Mouse (Mus musculus) embryonic facial prominence, embryonic 11.5 days (tissue): Measurements from ENCODE around the gene Fam160a1. TPM values are rescaled to one million over a fixed set of nuclear protein-coding genes. Genes with fewer than 3 reads are reported as not detected.

Experiments used
- ATAC-seq: fragments of 200-750 bp; cut with Nextera tagmentation; replicated peaks from 2 replicates; pipeline ENCODE4 v1.8.0; 2017; ENCODE audit warnings: low read depth; ENCODE audit not compliant: insufficient number of reproducible peaks, low FRiP score, low TSS enrichment
- DNase-seq: peaks from one replicate; pipeline ENCODE4 v3.0.0-alpha.2; 2015; ENCODE audit warnings: low spot score
- H3K27ac ChIP-seq: fragments of 300-500 bp; sonication (generic); replicated peaks from 2 replicates; pipeline ENCODE4 v1.5.1; 2014; ENCODE audit warnings: mild to moderate bottlenecking, low read depth, low read length, control low read depth
- H3K27me3 ChIP-seq: fragments of 300-500 bp; sonication (generic); 2 replicates; pipeline ENCODE4 v1.6.1; 2014; ENCODE audit warnings: mild to moderate bottlenecking, low read length, moderate library complexity, mixed read lengths; ENCODE audit not compliant: control insufficient read depth, insufficient read depth
- H3K36me3 ChIP-seq: fragments of 300-500 bp; sonication (generic); replicated peaks from 2 replicates; pipeline ENCODE4 v1.6.1; 2014; ENCODE audit warnings: low read depth, mild to moderate bottlenecking, low read length, moderate library complexity, mixed read lengths; ENCODE audit not compliant: control insufficient read depth, insufficient read depth
- H3K4me1 ChIP-seq: fragments of 300-500 bp; sonication (generic); 2 replicates; pipeline ENCODE4 v1.6.1; 2014; ENCODE audit warnings: low read length, mixed read lengths; ENCODE audit not compliant: control insufficient read depth, insufficient read depth
- H3K4me2 ChIP-seq: fragments of 300-500 bp; sonication (generic); 2 replicates; pipeline ENCODE4 v1.6.1; 2014; ENCODE audit warnings: low read depth, mild to moderate bottlenecking, control low read depth, low read length, moderate library complexity
- H3K4me3 ChIP-seq: fragments of 300-500 bp; sonication (generic); 2 replicates; pipeline ENCODE4 v1.5.1; 2014; ENCODE audit warnings: low read depth, low read length, control low read depth
- H3K9ac ChIP-seq: fragments of 300-500 bp; sonication (generic); replicated peaks from 2 replicates; pipeline ENCODE4 v1.6.1; 2014; ENCODE audit warnings: mild to moderate bottlenecking, control low read depth, low read length
- H3K9me3 ChIP-seq: fragments of 300-500 bp; sonication (generic); replicated peaks from 2 replicates; pipeline ENCODE4 v1.6.1; 2016; ENCODE audit warnings: mild to moderate bottlenecking, low read length, inconsistent platforms, mixed read lengths; ENCODE audit not compliant: control insufficient read depth
- WGBS: fragments of 180-500 bp; shearing (Covaris S2); extraction: QIAGEN DNeasy Blood & Tissue Kit; methylation state at CpG from one replicate; pipeline ENCODE4 v1.1.7; 2014; 5-methylcytosine and 5-hydroxymethylcytosine counted together
- polyA plus RNA-seq: library from polyadenylated mRNA; unstranded; fragments of >200 nt; fragmentation: Nextera tagmentation; extraction: Ambion mirVana; gene quantifications from 2 replicates; pipeline ENCODE4 v1.2.1, GENCODE M21; 2014

The Fam160a1 gene
- polyA plus RNA-seq, 1 experiment from 2014 or later: 1.6 TPM

DNA sequence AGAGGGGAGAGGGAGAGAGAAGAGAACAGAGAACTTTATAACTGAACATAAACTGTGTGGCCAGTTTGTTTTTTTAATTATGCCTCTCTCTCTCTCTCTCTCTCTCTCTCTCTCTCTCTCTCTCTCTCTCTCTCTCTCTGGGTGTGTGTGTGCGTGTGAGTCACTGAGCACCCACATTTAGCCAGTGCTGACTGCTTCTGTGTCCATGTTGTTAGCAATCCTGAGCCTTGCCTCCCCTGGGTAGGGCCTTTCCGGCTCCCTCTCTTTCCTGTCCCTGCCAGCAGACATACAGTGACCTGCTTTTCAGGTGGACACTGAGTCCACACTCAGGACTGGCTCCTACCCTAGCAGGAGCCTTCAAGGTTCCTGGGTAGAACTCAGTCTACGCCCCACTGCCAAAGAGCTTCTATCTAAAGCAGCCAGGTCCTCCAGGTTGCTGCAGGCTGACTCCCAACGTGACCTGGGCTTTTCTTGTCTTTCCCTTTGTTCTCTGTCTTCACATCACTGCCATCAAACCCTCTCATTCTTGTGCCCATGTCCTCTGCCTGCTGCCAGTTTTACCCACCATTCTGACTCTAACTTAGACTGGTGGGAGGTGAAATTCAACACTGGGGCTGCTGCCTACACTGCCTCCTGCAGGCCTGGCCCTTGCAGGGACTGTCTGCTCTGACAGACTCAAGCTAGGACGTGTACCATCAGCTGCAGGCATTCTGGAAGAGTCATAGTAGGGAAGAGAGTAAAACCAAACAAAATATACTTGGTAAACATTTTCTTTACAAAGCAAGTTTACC is 83.0 kb downstream of the Fam160a1 start:
- Histone ChIP-seq H3K4me1 (no peaks in the 10 kb centered on the region), H3K4me3 (no peak overlapping the region), H3K36me3 (no peaks in the 10 kb centered on the region), H3K9me3 (no peaks in the 10 kb centered on the region), H3K4me2 (no peak overlapping the region), H3K9ac (no peak overlapping the region), H3K27me3 (no peaks in the 10 kb centered on the region), H3K27ac (no peak overlapping the region)
- DNase-seq (no peak), ATAC-seq (no peak)
- WGBS: 76% methylated on average over 4 of the region's 5 CpGs

DNA sequence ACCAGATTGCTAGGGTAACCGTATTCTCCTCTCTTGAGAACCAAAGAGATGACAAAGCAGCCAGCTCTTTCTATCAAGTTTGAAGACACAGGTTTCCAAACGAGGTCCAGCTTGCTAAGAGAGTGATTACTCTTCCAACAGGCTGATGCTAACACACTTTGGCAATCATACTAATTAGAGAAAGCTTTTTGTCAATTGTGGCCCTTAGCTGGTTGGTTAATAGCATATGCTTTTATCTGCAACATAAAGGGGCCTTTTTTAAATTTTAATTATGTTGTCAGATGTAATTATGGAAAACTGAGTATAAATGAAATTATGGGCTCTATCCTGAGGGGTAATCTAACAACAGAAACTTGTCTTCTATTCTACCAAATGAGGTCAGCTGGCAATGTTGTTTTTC is 89.9 kb downstream of the Fam160a1 start:
- no peak overlapping the region for H3K9ac ChIP-seq
- H3K4me1 ChIP-seq: no peaks in the 10 kb centered on the region
- ATAC-seq (no peak), DNase-seq (no peak)
- no peak overlapping the region for H3K4me3 ChIP-seq
- H3K4me2 ChIP-seq: no peak overlapping the region
- H3K36me3 ChIP-seq: no peaks in the 10 kb centered on the region
- H3K9me3 ChIP-seq: no peaks in the 10 kb centered on the region
- WGBS: 43% methylated on average over 2 of the region's 2 CpGs
- no peaks in the 10 kb centered on the region for H3K27me3 ChIP-seq
- H3K27ac ChIP-seq: no peak overlapping the region

DNA sequence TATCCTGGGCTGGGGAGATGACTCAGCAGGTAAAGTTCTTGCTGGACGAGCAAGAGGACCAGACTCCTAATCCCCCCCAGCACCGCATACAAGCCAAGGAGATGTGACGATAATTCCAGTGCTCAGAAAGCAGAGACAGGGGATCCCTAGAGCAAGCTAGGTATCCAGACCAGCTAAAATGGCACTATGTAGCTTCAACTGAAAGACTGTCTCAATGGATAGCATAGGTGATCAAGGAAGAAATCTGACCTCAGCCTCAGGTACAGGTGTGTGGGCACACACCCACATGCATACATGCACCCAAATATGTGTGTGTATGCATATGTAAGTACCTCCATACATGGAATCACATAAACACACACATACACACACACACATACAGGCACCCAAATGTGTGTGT is 91.1 kb downstream of the Fam160a1 start:
- Histone ChIP-seq H3K9me3 (no peaks in the 10 kb centered on the region), H3K4me3 (no peak overlapping the region), H3K36me3 (no peaks in the 10 kb centered on the region), H3K27ac (no peak overlapping the region), H3K9ac (no peak overlapping the region), H3K4me2 (no peak overlapping the region), H3K4me1 (no peaks in the 10 kb centered on the region), H3K27me3 (no peaks in the 10 kb centered on the region)
- DNase-seq: no peak
- WGBS: 84% methylated on average over 3 of the region's 3 CpGs
- no peak for ATAC-seq

DNA sequence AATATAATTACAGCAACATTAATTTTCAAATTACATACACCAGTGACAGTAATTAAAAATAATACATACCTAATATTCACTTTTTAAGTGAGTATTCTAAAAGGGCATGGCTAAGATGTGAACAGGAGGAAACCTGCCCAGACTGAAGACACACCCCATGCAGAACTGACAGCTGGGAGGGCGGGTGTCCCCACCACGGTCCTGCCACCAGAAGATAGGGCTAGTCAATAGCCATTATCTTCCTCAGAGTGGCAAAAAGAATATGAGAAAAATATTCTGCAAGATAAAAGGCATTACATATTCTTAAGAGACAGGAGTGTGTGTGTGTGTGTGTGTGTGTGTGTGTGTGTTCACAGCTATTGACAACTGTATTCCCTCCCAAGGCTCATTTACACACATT is 92.0 kb downstream of the Fam160a1 start:
- 67% methylated on average over 2 of the region's 2 CpGs for WGBS
- no peak for ATAC-seq

DNA sequence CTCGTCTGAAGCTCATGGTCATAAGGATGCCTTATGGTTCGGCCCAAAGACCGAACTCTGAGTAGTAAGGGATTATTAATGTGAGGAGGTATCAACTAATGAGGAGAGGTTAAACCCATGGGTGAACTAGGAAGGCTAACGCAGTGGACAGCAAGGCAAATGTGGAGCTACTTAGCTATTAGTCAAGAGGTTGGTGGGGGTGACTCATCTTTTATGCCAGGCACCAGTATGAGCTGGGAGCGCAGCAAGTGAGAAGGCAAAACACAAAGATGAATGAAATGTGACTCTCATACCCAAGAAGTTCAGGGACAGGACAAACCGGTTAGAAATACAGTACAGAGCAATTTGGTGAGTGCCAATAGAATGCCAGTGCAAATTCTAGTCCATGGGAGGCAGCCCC is 94.5 kb downstream of the Fam160a1 start:
- Histone ChIP-seq H3K27me3 (no peaks in the 10 kb centered on the region), H3K9me3 (no peaks in the 10 kb centered on the region), H3K9ac (no peak overlapping the region), H3K4me1 (no peaks in the 10 kb centered on the region), H3K36me3 (no peaks in the 10 kb centered on the region), H3K4me2 (no peak overlapping the region), H3K27ac (no peak overlapping the region), H3K4me3 (no peak overlapping the region)
- 79% methylated on average over 6 of the region's 6 CpGs for WGBS
- DNase-seq (no peak), ATAC-seq (no peak)

More for the DNA sequence above, 92.0 kb downstream of the Fam160a1 start:
- Histone ChIP-seq H3K4me3 (no peak overlapping the region), H3K4me2 (no peak overlapping the region), H3K9me3 (no peaks in the 10 kb centered on the region), H3K9ac (no peak overlapping the region), H3K4me1 (no peaks in the 10 kb centered on the region), H3K27ac (no peak overlapping the region), H3K27me3 (no peaks in the 10 kb centered on the region), H3K36me3 (no peaks in the 10 kb centered on the region)
- DNase-seq: no peak

DNA sequence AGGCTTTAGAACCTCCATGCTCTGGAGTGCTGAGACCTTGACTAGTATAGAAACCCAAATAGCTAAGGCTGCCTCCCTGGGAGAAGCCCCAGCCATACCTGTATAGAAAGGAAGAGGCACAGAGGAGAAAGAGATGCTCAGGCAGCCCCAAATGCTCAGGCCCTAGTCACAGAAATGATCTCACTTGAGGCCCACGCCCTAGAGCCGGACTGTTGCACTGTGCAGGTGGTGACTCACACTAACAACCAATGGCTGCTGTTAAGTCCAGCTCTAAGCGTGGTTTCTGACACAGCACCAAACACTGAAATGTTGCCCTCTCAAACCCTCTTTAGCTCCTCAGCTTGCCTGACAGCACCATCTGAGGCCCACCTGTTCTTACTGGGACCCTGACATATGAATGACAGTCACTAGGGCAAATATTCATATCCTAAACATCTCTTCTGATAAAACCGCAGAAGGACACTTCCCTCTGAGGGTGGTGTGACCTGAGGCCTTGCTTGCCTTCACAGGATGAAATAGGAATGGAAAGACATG is 101.3 kb downstream of the Fam160a1 start:
- ATAC-seq (no peak), DNase-seq (no peak)
- H3K36me3 ChIP-seq: no peaks in the 10 kb centered on the region
- no peaks in the 10 kb centered on the region for H3K9me3 ChIP-seq
- 77% methylated on average over 4 of the region's 4 CpGs for WGBS
- H3K4me2 ChIP-seq: no peak overlapping the region
- H3K9ac ChIP-seq: no peak overlapping the region
- H3K27ac ChIP-seq: no peak overlapping the region
- no peaks in the 10 kb centered on the region for H3K4me1 ChIP-seq
- H3K4me3 ChIP-seq: no peak overlapping the region
- no peaks in the 10 kb centered on the region for H3K27me3 ChIP-seq

DNA sequence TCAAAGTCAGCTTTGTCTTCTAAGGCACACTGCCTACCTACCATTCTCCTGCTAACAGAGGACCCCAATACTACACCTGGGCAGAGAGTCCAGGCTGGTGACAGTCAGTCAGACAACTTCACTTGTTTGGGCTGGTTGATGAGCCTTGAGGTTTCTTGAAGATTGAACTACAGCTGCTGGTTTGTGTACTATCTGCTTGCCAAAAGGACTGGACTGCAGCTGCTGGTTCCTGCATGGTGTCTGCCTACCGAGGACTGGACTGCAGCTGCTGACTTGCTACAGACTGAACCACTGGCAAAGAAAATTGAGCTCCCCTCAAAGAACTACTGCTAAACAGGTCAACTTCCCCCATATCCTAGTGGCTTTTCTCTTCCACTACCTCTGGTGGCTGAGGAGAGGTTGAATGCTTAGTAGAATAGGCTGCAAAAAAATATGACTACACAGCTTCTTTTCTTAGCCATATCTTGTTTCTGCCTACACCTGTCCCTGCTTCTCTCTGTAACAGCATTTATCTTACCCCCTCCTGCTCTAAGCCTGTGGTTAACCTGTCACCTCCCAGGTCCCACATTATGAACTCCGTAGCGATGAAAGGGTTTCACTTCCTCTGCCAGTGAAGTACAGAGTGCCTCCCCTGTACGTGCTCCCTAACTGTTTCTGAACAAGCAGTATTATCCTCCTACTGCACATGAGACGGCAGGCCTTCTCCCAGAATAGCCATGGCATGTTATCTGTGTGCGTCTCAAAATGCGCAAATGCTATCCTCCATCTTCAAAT is 103.0 kb downstream of the Fam160a1 start:
- no peak overlapping the region for H3K27ac ChIP-seq
- H3K9me3 ChIP-seq: no peaks in the 10 kb centered on the region
- no peak overlapping the region for H3K4me2 ChIP-seq
- ATAC-seq (no peak), DNase-seq (no peak)
- H3K9ac ChIP-seq: no peak overlapping the region
- WGBS: 80% methylated on average over 7 of the region's 7 CpGs
- H3K36me3 ChIP-seq: no peaks in the 10 kb centered on the region
- H3K4me3 ChIP-seq: no peak overlapping the region
- H3K27me3 ChIP-seq: no peaks in the 10 kb centered on the region
- no peaks in the 10 kb centered on the region for H3K4me1 ChIP-seq

DNA sequence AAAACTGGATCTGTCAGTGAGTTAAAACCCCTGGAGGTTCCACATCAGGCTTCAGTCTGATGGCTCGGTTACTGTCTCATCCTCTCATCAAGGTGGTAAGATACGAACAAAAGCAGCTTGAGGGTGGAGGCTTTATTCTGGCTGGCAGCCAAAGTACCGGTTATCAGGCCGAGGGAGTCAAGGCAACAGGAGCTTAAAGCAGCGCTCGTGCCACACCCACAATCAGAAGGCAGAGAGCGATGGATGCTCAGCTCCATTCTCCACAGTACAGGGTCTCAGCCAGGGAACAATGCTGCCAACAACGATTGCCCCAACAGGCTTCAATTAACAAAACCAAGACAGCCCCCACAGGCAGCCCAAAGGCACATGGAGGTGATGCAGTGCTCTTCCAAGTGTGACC is 106.4 kb downstream of the Fam160a1 start:
- Histone ChIP-seq H3K9ac (no peak overlapping the region), H3K4me2 (no peak overlapping the region), H3K27me3 (no peaks in the 10 kb centered on the region), H3K27ac (no peak overlapping the region), H3K36me3 (no peaks in the 10 kb centered on the region), H3K4me1 (no peaks in the 10 kb centered on the region), H3K4me3 (no peak overlapping the region), H3K9me3 (no peaks in the 10 kb centered on the region)
- 67% methylated on average over 8 of the region's 8 CpGs for WGBS
- ATAC-seq (no peak), DNase-seq (no peak)
